Mouse (Mus musculus) small intestine, adult 2 months (tissue): ENCODE data around the gene Rbm34.

Experiments
- CTCF ChIP-seq: fragments of 200-500 bp; IDR thresholded peaks from 2 replicates; pipeline ENCODE4 v1.5.1; 2012; ENCODE audit warnings: low read depth, mild to moderate bottlenecking, control low read depth, inconsistent platforms, low read length, moderate library complexity, mixed read lengths; ENCODE audit not compliant: insufficient replicate concordance, insufficient read length; ENCODE audit errors: extremely low read depth
- POLR2A ChIP-seq: fragments of 200-500 bp; IDR thresholded peaks from 2 replicates; pipeline ENCODE4 v1.6.1; 2012; ENCODE audit warnings: low read depth, mild to moderate bottlenecking, control low read depth, inconsistent platforms, low read length, moderate library complexity

- TF ChIP-seq POLR2A: no peak
- TF ChIP-seq CTCF: peak; percentile 3; the same call in 1 of the 2 replicates
These were observed 62.1 kb downstream of the Rbm34 start for GRCm38 (mm10) chr8:126908805-126909204.
